In the genomic region with DNA sequence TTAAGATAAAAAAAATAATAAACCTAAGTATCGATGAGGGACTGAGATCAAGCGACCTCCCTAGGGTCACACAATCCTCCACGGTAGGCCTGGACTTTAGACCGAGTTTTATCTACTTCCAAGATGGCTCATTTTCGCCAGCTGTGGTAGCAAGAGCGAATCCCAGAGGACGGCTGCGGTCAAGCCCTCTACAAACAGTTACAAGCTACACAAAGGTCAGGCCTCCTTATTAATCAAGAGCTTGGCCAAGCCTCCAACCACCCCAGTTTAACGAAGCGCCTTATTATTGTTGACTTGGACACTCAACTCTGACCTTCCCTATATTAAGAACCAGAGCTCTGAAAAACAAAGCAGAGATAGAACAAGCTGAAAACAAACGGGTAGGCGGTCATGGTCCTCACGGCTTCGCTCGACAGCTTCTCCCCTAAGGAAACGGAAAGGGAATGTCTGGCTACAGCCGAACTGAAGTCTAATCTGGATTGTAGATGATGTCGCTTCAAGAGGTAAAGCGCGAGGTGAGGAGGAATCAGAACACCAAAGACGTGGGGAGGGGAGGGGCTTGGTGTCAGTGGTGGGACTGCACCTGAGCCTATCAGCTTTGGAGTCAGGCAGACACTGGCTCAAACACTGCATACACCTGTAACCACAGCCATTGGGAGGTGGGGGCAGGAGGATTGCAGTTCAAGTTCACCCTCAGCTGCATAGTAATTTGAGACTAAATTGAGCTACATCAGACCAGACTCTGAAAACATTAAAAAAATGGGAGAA, we compare ENCODE assay signal across 17 mouse cellular contexts. TPM values are rescaled to one million over a fixed set of nuclear protein-coding genes. Genes with fewer than 3 reads are reported as not detected.
DNase-seq lines count a peak whose midpoint lies in the region; TF ChIP-seq lines count a peak whose summit lies in the region.
"Had no signal": no experiment of that assay in that cellular context is flagged by ENCODE, and none has a peak within 500 bp of the region (broad histone marks: within the 10 kb centered on the region; RNA-seq: fewer than 3 reads in every experiment).

No protein-coding gene starts in this region.

- no peaks in the 10 kb centered on the region for H3K9me3 ChIP-seq in ES-E14 (ENCODE audit: control insufficient read depth, insufficient read depth, low read depth, low read length)
- H3K9me3 ChIP-seq in hindbrain, embryonic 10.5 days, result no peaks in the 10 kb centered on the region
- H3K9me3 ChIP-seq: forebrain, embryonic 15.5 days; heart, embryonic 15.5 days; hindbrain, embryonic 13.5 days; intestine, embryonic 15.5 days; limb, embryonic 13.5 days had no signal

- H3K27me3 ChIP-seq in kidney, adult 2 months (replicated peaks; ENCODE audit: control insufficient read depth, insufficient read depth, low read length), result no peaks in the 10 kb centered on the region
- no peaks in the 10 kb centered on the region for H3K27me3 ChIP-seq in thymus, adult 2 months (ENCODE audit: control insufficient read depth, insufficient read depth, low read length)
- no peaks in the 10 kb centered on the region for H3K27me3 ChIP-seq in hindbrain, embryonic 10.5 days (ENCODE audit: insufficient read depth, poor library complexity, severe bottlenecking)
- H3K27me3 ChIP-seq: forebrain, embryonic 15.5 days; heart, embryonic 15.5 days; intestine, embryonic 15.5 days; limb, embryonic 13.5 days; megakaryocyte, embryonic 14.5 days had no signal

- H3K36me3 ChIP-seq in ES-E14 (ENCODE audit: control insufficient read depth, insufficient read depth, low read length, poor library complexity, severe bottlenecking), result peaks cover 4% of the 10 kb centered on the region; the same call in 1 of the 2 replicates
- H3K36me3 ChIP-seq in kidney, adult 2 months (ENCODE audit: control insufficient read depth, insufficient read depth, low read length), result no peaks in the 10 kb centered on the region; the same call in 1 of the 2 replicates
- peaks cover 8% of the 10 kb centered on the region for H3K36me3 ChIP-seq in thymus, adult 2 months (ENCODE audit: control insufficient read depth, insufficient read depth, low read length)
- H3K36me3 ChIP-seq in hindbrain, embryonic 10.5 days, result peaks cover 15% of the 10 kb centered on the region

- H3K4me3 ChIP-seq in ES-E14 (ENCODE audit: insufficient read depth in 1 of 2, low read depth in 1 of 2, low read length in 2 of 2, poor library complexity in 1 of 2, severe bottlenecking in 1 of 2), result peak overlapping the region; percentile 26 to 42; a peak in 3 of 4 replicates
- H3K4me3 ChIP-seq in kidney, adult 2 months (ENCODE audit: insufficient read depth, low read depth, low read length), result no peak overlapping the region
- no peak overlapping the region for H3K4me3 ChIP-seq in thymus, adult 2 months (ENCODE audit: control insufficient read depth, insufficient read depth, low read length)
- no peak overlapping the region for H3K4me3 ChIP-seq in hindbrain, embryonic 10.5 days
- H3K4me3 ChIP-seq: forebrain, embryonic 15.5 days; heart, embryonic 15.5 days; hindbrain, embryonic 13.5 days; intestine, embryonic 15.5 days; limb, embryonic 13.5 days; megakaryocyte, embryonic 14.5 days had no signal

- H3K9ac ChIP-seq in ES-E14 (ENCODE audit: insufficient read depth, low read depth, low read length, poor library complexity, severe bottlenecking), result no peak overlapping the region
- H3K9ac ChIP-seq: forebrain, embryonic 15.5 days; heart, embryonic 15.5 days; hindbrain, embryonic 13.5 days; intestine, embryonic 15.5 days; limb, embryonic 13.5 days had no signal

- H3K4me1 ChIP-seq in ES-E14 (ENCODE audit: control insufficient read depth in 2 of 2, insufficient read depth in 2 of 2, low read length in 2 of 2, poor library complexity in 1 of 2), result peaks cover 7 to 12% of the 10 kb centered on the region in 2 experiments
- no peaks in the 10 kb centered on the region for H3K4me1 ChIP-seq in kidney, adult 2 months (ENCODE audit: control insufficient read depth, insufficient read depth, low read length)
- H3K4me1 ChIP-seq in thymus, adult 2 months (replicated peaks; ENCODE audit: control insufficient read depth, insufficient read depth, low read length), result peaks cover 10% of the 10 kb centered on the region
- H3K4me1 ChIP-seq in hindbrain, embryonic 10.5 days (replicated peaks), result peaks cover 15% of the 10 kb centered on the region
- H3K4me1 ChIP-seq: intestine, embryonic 15.5 days had no signal

- in situ Hi-C loops in ES-E14 (cut with MboI; ENCODE audit: low sequenced_read_pairs in 2 of 2, unreplicated experiment in 2 of 2), result no loop called here

- no peak for TF ChIP-seq POLR2A in kidney, adult 2 months (IDR thresholded peaks at IDR 0.05; ENCODE audit: low read depth, low read length)
- no peak for TF ChIP-seq POLR2A in thymus, adult 2 months (IDR thresholded peaks at IDR 0.05; ENCODE audit: control insufficient read depth, extremely low read depth, insufficient read depth, low read length, poor library complexity)

- peak; percentile 85 for DNase-seq in heart, adult 11 months
- DNase-seq in heart, adult 8-10 months (ENCODE audit: low spot score), result no peak
- DNase-seq in ES-E14 (ENCODE audit: low read depth, low spot score), result no peak
- DNase-seq in kidney, adult 2 months, result peak; percentile 54
- DNase-seq in kidney, postnatal 25 days, result peak; percentile 33 to 66
- DNase-seq in ovary, adult 18-20 months (ENCODE audit: low spot score), result no peak
- no peak for DNase-seq in thymus, adult 2 months
- DNase-seq in hindbrain, embryonic 10.5 days (ENCODE audit: low spot score), result no peak
- DNase-seq: cerebellum, postnatal 10 days; layer of hippocampus, adult 9-11 months; lung, postnatal 10 days had no signal

- TF ChIP-seq CTCF in kidney, adult 2 months (conservative IDR thresholded peaks at IDR 0.05; ENCODE audit: insufficient read depth, insufficient read length, low read depth, low read length), result no peak
- no peak for TF ChIP-seq CTCF in thymus, adult 2 months (IDR thresholded peaks at IDR 0.05; ENCODE audit: borderline replicate concordance, control insufficient read depth, extremely low read depth, insufficient read depth, low read length, poor library complexity)

- H3K27ac ChIP-seq in ES-E14 (ENCODE audit: insufficient read depth, low read depth, low read length, poor library complexity, severe bottlenecking), result no peak overlapping the region
- H3K27ac ChIP-seq in kidney, adult 2 months (ENCODE audit: insufficient read depth, low read depth, low read length), result no peak overlapping the region
- H3K27ac ChIP-seq in thymus, adult 2 months (ENCODE audit: control insufficient read depth, insufficient read depth, low read length), result no peak overlapping the region
- no peak overlapping the region for H3K27ac ChIP-seq in hindbrain, embryonic 10.5 days
- H3K27ac ChIP-seq: forebrain, embryonic 15.5 days; heart, embryonic 15.5 days; hindbrain, embryonic 13.5 days; intestine, embryonic 15.5 days; limb, embryonic 13.5 days had no signal

- 57% methylated on average over 21 of the region's 21 CpGs for WGBS in kidney, adult 2 months
- 88% methylated on average over 21 of the region's 21 CpGs for WGBS in thymus, adult 2 months
- 65% methylated on average over 21 of the region's 21 CpGs for WGBS in hindbrain, embryonic 10.5 days

TF ChIP-seq in ES-E14, 5 proteins besides CTCF, POLR2A, EP300 and RAD21:
- TF ChIP-seq MAFK (IDR thresholded peaks at IDR 0.05; ENCODE audit: insufficient read depth, low read depth, low read length), result no peak
- TF ChIP-seq ZNF384 (IDR thresholded peaks at IDR 0.05; ENCODE audit: low read depth, low read length), result no peak
- no peak for TF ChIP-seq HCFC1 (IDR thresholded peaks at IDR 0.05; ENCODE audit: borderline replicate concordance, insufficient read depth, low read length)
- no peak for TF ChIP-seq CHD2 (IDR thresholded peaks at IDR 0.05; ENCODE audit: low read depth, low read length)
- no peak for TF ChIP-seq ZC3H11A (IDR thresholded peaks at IDR 0.05; ENCODE audit: borderline replicate concordance, low read depth, low read length)

RNA-seq across cellular contexts. Expression of a gene that starts 13.5 kb away (rescaled TPM):
- total RNA-seq in heart, adult 8-10 months (2022), result 100 to 1,000 TPM; 105 to 114 (median 113) TPM
- total RNA-seq in ES-E14 (2012; rRNA removed), result 179 and 282 TPM in 2 replicates
- 76.3 and 118 TPM in 2 replicates for polyA plus RNA-seq in kidney, adult 2 months (2012; rRNA removed)
- 85.2 and 104 TPM in 2 replicates for polyA plus RNA-seq in thymus, adult 2 months (2012; rRNA removed)
- polyA plus RNA-seq in hindbrain, embryonic 10.5 days (2016; fragmentation: Nextera tagmentation; extraction: Ambion mirVana), result 622 and 639 TPM in 2 replicates

Comparison
In these comparisons a context has a peak if more than half of its experiments do, and no peak if none do; other contexts are left out.
1. DNase-seq: peak in heart, adult 11 months (single experiment), kidney, adult 2 months (single experiment) and kidney, postnatal 25 days (2 of 2); none in heart, adult 8-10 months (single experiment), ES-E14 (single experiment), ovary, adult 18-20 months (single experiment), thymus, adult 2 months (single experiment) and hindbrain, embryonic 10.5 days (single experiment).
2. H3K4me3 ChIP-seq: peak in ES-E14 (2 of 2); none in kidney, adult 2 months (single experiment), thymus, adult 2 months (single experiment) and hindbrain, embryonic 10.5 days (single experiment).